Mouse (Mus musculus) midbrain, embryonic 11.5 days (tissue): ENCODE measurements around the gene Gsta1. TPM values are rescaled to one million over a fixed set of nuclear protein-coding genes. Genes with fewer than 3 reads are reported as not detected.
"Not testable (repeated sequence)": the region's sequence is repeated elsewhere in the genome, so short reads cannot be mapped to it uniquely, and the experiment has no call there.

Source experiments
- ATAC-seq: fragments of 200-750 bp; cut with Nextera tagmentation; 2 replicates; pipeline ENCODE4 v1.8.0; 2017; ENCODE audit warnings: moderate TSS enrichment, moderate library complexity; ENCODE audit not compliant: low FRiP score
- DNase-seq: peaks from one replicate; pipeline ENCODE4 v3.0.0; 2015; ENCODE audit warnings: low spot score; ENCODE audit errors: missing footprints
- H3K27ac ChIP-seq: fragments of 300-500 bp; sonication (generic); 2 replicates; pipeline ENCODE4 v1.5.1; 2014; ENCODE audit warnings: low read depth, low read length
- H3K27me3 ChIP-seq: fragments of 300-500 bp; sonication (generic); 2 replicates; pipeline ENCODE4 v1.6.1; 2014; ENCODE audit warnings: mild to moderate bottlenecking, low read length, moderate library complexity, mixed read lengths; ENCODE audit not compliant: control insufficient read depth, insufficient read depth
- H3K36me3 ChIP-seq: fragments of 300-500 bp; sonication (generic); 2 replicates; pipeline ENCODE4 v1.6.1; 2014; ENCODE audit warnings: mild to moderate bottlenecking, low read length, moderate library complexity, mixed read lengths; ENCODE audit not compliant: control insufficient read depth, insufficient read depth
- H3K4me1 ChIP-seq: fragments of 300-500 bp; sonication (generic); 2 replicates; pipeline ENCODE4 v1.6.1; 2014; ENCODE audit warnings: low read length; ENCODE audit not compliant: control insufficient read depth, insufficient read depth
- H3K4me2 ChIP-seq: fragments of 300-500 bp; sonication (generic); 2 replicates; pipeline ENCODE4 v1.6.1; 2014; ENCODE audit warnings: mild to moderate bottlenecking, moderate library complexity
- H3K4me3 ChIP-seq: fragments of 300-500 bp; sonication (generic); 2 replicates; pipeline ENCODE4 v1.5.1; 2014; ENCODE audit warnings: low read depth, low read length
- H3K9ac ChIP-seq: fragments of 300-500 bp; sonication (generic); 2 replicates; pipeline ENCODE4 v1.6.1; 2014; ENCODE audit warnings: low read length
- H3K9me3 ChIP-seq: fragments of 300-500 bp; sonication (generic); 2 replicates; pipeline ENCODE4 v1.6.1; 2016; ENCODE audit warnings: low read length; ENCODE audit not compliant: control insufficient read depth
- WGBS: fragments of 180-500 bp; shearing (Covaris S2); extraction: QIAGEN DNeasy Blood & Tissue Kit; methylation state at CpG from one replicate; pipeline ENCODE4 v1.1.7; 2014; 5-methylcytosine and 5-hydroxymethylcytosine counted together
- polyA plus RNA-seq: library from polyadenylated mRNA; unstranded; fragments of >200 nt; fragmentation: Nextera tagmentation; extraction: Ambion mirVana; gene quantifications from 2 replicates; pipeline ENCODE4 v1.2.1, GENCODE M21; 2014

Gene Gsta1
- polyA plus RNA-seq, 1 experiment from 2014 or later, result not detected

- no peaks in the 10 kb centered on the region for H3K4me1 ChIP-seq
- DNase-seq, result no peak
- H3K4me3 ChIP-seq, result no peak overlapping the region
- no peak for ATAC-seq
- H3K36me3 ChIP-seq, result no peaks in the 10 kb centered on the region
- 83% methylated on average over 10 of the region's 10 CpGs for WGBS
- H3K27ac ChIP-seq, result no peak overlapping the region
- no peaks in the 10 kb centered on the region for H3K27me3 ChIP-seq
- no peak overlapping the region for H3K9ac ChIP-seq
- H3K4me2 ChIP-seq, result no peak overlapping the region
- no peaks in the 10 kb centered on the region for H3K9me3 ChIP-seq
These were observed 7.1 kb upstream of the Gsta1 start for GRCm38 (mm10) chr9:78223221-78223902.

- no peak for ATAC-seq
- H3K9ac ChIP-seq, result no peak overlapping the region
- no peak for DNase-seq
These were observed 6.0 kb upstream of the Gsta1 start for GRCm38 (mm10) chr9:78224418-78224817.

GRCm38 (mm10) chr9:78225304-78225703 lies 5.2 kb upstream of the Gsta1 start:
- H3K27me3 ChIP-seq, result no peaks in the 10 kb centered on the region
- no peak for ATAC-seq
- H3K4me3 ChIP-seq, result no peak overlapping the region
- H3K9ac ChIP-seq, result no peak overlapping the region
- whole genome bisulfite sequencing, result 85% methylated on average over 11 of the region's 11 CpGs
- no peaks in the 10 kb centered on the region for H3K9me3 ChIP-seq
- H3K27ac ChIP-seq, result no peak overlapping the region
- no peak overlapping the region for H3K4me2 ChIP-seq
- no peaks in the 10 kb centered on the region for H3K4me1 ChIP-seq
- H3K36me3 ChIP-seq, result no peaks in the 10 kb centered on the region
- no peak for DNase-seq

More at GRCm38 (mm10) chr9:78224418-78224817, 6.0 kb upstream of the Gsta1 start:
- Histone ChIP-seq H3K27ac (no peak overlapping the region), H3K9me3 (no peaks in the 10 kb centered on the region), H3K4me3 (no peak overlapping the region), H3K4me1 (no peaks in the 10 kb centered on the region), H3K27me3 (no peaks in the 10 kb centered on the region), H3K4me2 (no peak overlapping the region), H3K36me3 (no peaks in the 10 kb centered on the region)
- 84% methylated on average over 2 of the region's 2 CpGs for WGBS

- H3K4me1 ChIP-seq, result no peaks in the 10 kb centered on the region
- 98% methylated on average over 2 of the region's 2 CpGs for WGBS
- H3K27ac ChIP-seq, result no peak overlapping the region
- H3K9me3 ChIP-seq, result no peaks in the 10 kb centered on the region
- no peaks in the 10 kb centered on the region for H3K27me3 ChIP-seq
- no peak overlapping the region for H3K4me3 ChIP-seq
- DNase-seq, result no peak
- H3K9ac ChIP-seq, result no peak overlapping the region
- H3K4me2 ChIP-seq, result no peak overlapping the region
- no peak for ATAC-seq
- H3K36me3 ChIP-seq, result no peaks in the 10 kb centered on the region
These were observed 2.3 kb upstream of the Gsta1 start for GRCm38 (mm10) chr9:78228122-78228521.

- not testable (repeated sequence) for H3K27me3 ChIP-seq, H3K4me2 ChIP-seq, H3K4me1 ChIP-seq, H3K9me3 ChIP-seq, ATAC-seq, DNase-seq, H3K36me3 ChIP-seq, H3K9ac ChIP-seq, H3K4me3 ChIP-seq, H3K27ac ChIP-seq
- WGBS, result 81% methylated on average over 3 of the region's 3 CpGs
These were observed 798 bp upstream of the Gsta1 start for GRCm38 (mm10) chr9:78229658-78230057.

GRCm38 (mm10) chr9:78233121-78233695 lies 2.8 kb downstream of the Gsta1 start:
- not testable (repeated sequence) for H3K27me3 ChIP-seq, H3K9me3 ChIP-seq, H3K36me3 ChIP-seq, H3K27ac ChIP-seq, ATAC-seq, H3K4me2 ChIP-seq, DNase-seq, H3K4me1 ChIP-seq, H3K4me3 ChIP-seq, H3K9ac ChIP-seq
- no CpG with 5 or more reads among the region's 10 CpGs for WGBS

- H3K27ac ChIP-seq, H3K36me3 ChIP-seq, H3K4me1 ChIP-seq, H3K4me2 ChIP-seq, DNase-seq, H3K27me3 ChIP-seq, H3K9me3 ChIP-seq, ATAC-seq, H3K9ac ChIP-seq, H3K4me3 ChIP-seq: not testable (repeated sequence)
- 74% methylated on average over 4 of the region's 4 CpGs for WGBS
These were observed 25.4 kb downstream of the Gsta1 start for GRCm38 (mm10) chr9:78255683-78256470.

- H3K4me3 ChIP-seq, H3K4me2 ChIP-seq, ATAC-seq, H3K4me1 ChIP-seq, H3K9me3 ChIP-seq, H3K27me3 ChIP-seq, H3K36me3 ChIP-seq, DNase-seq, H3K9ac ChIP-seq, H3K27ac ChIP-seq: not testable (repeated sequence)
- 87% methylated on average over 1 of the region's 3 CpGs for WGBS
These were observed 26.5 kb downstream of the Gsta1 start, which contains the start of gene Gm3776 for GRCm38 (mm10) chr9:78256914-78257313. Gene Gm3776, plus strand, starts transcription at chr9:78257129.

GRCm38 (mm10) chr9:78259688-78260087 lies 29.2 kb downstream of the Gsta1 start:
- H3K4me1 ChIP-seq, H3K36me3 ChIP-seq, H3K4me2 ChIP-seq, H3K9ac ChIP-seq, H3K27ac ChIP-seq, H3K9me3 ChIP-seq, H3K27me3 ChIP-seq, H3K4me3 ChIP-seq, DNase-seq: not testable (repeated sequence)
- WGBS, result 0% methylated on average over 1 of the region's 6 CpGs
- ATAC-seq, result peak; percentile 75
